Mouse (Mus musculus) heart, postnatal 10 days (tissue): ENCODE data around the gene Ttll12. TPM values are rescaled to one million over a fixed set of nuclear protein-coding genes. Genes with fewer than 3 reads are reported as not detected.

Source experiments
- DNase-seq, 2 experiments: peaks; one replicate each; pipeline ENCODE4 v3.0.0; 2021
- intact Hi-C: fragments of 180-260 bp; cut with DNase I; formaldehyde crosslinking; loops from one replicate; pipeline ENCODE4 v1.15.1; 2025
- total RNA-seq, 2 experiments: library from RNA; stranded (reverse); gene quantifications; 2 replicates each; pipeline ENCODE4 v1.2.3; 2021

The Ttll12 gene
- total RNA-seq, 2 experiments from 2014 or later: 6.4 to 9.0 TPM

DNA sequence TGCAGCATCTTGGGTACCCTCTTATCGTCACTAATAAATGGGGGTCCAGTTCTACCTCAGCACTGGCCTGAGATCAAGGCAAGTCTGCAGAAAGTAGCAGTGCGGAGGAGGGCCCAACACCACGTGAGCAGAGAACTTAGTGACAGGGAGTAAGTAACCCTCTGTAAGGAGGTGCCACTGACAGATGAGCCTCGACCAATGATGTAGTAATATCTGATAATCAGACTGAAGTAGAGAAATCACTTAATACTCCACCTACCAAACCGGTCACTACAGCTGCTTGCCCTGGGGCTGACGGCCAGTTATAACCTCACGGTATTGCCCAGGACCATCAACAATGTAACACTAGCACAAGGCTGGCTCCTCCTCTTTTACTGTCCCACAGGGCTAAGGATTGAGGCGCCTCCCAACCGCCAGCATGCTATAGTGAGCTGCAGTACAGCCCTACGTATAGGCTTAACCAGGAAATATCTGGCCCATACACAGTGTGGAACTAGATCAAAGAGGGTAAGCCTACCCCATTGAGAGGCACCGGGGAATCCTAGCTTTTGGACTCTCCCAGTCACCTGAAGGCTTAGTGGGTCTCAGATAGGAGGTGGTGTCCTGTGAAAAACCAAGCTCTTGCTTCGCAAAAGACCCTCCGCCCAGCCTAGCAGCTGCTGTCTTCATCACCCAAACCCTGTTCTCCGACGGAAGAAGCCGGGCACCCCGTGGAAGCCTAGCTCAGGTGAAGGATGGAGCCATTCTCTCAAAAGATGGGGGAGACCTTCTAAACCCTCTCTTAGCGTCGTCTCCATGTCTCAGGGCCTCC, 1.1 kb downstream of the Ttll12 start:
- DNase-seq: no peak
- intact Hi-C loops: loop anchor here (5.0 kb wide), 1 partner anchor 212 kb away; no protein-coding TSS in a partner anchor

DNA sequence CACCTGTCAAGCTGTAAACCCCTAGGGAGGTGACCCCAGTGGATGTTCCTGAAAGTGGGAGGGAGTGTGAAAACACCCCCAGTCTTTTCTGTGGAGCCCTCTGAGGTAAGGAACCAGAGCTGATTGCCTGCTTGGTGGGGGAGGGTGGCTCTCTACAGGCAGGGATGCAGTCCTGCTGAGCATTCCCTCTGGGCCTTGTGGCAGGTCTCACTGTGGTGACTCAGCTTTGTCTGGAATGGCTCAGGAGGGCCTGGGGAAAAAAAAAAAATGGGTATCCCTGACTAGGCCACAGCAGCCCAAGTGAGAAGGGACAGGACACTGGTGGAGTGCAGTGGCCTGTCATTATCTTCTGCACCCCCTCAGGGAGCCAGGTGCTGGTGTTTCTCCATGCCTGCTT, 1.8 kb downstream of the Ttll12 start:
- intact Hi-C loops: loop anchor here (5.0 kb wide), 1 partner anchor 211 kb away; no protein-coding TSS in a partner anchor
- DNase-seq: no peak

DNA sequence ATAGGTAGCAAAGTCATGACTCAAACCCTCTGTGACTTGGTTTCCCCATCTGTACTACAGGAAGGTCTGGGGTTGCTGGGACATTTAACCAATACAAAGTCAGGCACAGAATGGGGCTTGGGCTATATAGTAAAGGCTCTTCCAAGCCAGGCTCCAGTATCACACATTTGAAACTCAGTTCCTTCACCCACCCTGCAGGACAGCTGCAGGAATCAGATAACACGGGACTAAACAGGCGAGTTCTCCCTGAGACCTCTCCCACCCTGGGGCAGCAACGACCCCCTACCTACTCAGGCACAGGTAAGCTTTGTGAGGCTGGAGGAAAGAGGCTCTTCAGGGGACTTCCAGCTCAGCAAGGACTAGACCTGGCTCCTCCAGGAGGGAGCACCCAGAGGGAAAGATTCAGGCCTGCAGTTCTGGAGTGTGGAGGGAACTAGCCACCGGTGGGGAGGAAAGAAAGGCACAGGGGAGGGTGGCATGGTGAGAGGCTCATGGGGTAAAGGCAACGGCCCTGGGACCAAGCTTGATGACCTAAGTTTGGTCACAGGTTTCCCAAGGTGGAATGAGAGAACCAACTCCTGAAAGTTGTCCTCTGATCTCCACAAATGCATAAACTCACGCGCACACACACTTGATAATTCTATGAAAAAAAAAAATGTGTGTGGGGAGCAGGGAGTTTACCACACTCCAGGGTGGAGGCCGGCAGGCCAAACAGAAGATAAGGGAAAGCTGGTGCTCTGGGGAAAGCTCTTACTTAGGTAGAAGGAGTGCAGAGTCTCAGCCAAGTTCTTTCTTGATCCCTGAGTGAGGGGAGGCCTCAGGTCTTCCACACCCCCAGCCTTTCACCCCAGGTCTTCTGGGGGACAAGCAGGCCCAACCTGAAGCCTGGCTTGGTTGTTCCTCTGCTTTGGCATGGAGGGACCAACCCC, 2.4 kb downstream of the Ttll12 start:
- DNase-seq: no peak

DNA sequence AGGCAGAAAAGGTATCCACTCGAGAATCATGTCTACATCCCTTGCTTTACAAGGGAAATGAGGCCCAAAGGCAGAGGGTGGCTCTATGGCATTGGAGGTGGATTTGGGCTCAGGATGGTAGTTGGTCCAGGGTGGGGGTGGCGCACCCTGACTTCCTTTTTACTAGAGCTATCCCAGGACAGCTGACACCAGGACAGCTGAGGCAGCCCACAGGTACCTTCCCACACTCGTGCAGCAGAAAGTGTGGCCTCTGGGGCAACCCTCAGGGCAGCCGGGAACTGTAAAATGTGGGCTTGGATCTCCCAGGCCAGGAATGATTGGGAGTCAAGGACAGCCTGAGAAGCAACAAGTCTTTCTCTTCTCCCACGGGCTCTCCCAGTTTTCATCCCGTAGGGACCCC, 3.2 kb downstream of the Ttll12 start:
- intact Hi-C loops: loop anchor here (5.0 kb wide), 1 partner anchor 209 kb away; no protein-coding TSS in a partner anchor
- no peak for DNase-seq

More for the DNA sequence above, 2.4 kb downstream of the Ttll12 start:
- intact Hi-C loops: loop anchor here (5.0 kb wide), 1 partner anchor 210 kb away; no protein-coding TSS in a partner anchor

DNA sequence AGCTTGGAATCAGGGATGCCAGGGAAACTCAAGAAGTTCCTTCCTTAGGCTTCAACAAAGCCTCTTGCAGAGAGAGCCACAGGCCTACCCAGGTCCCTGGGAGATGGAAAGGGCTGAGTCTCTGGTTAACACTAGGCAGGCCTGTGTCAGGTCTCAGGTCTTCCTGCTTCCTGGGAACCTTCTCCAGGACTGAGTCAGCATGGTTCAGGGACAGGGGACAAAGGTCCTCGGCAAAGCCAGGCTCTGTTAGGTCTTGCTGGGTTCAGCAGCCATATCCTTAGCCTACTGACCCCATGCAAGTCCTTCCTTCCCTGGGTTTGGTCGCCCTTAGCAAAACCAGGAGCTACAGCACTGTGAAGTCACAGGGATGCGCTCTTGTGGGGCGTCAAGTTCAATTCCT, 4.1 kb downstream of the Ttll12 start:
- intact Hi-C loops: loop anchor here (5.0 kb wide), 1 partner anchor 209 kb away; no protein-coding TSS in a partner anchor
- DNase-seq: no peak

DNA sequence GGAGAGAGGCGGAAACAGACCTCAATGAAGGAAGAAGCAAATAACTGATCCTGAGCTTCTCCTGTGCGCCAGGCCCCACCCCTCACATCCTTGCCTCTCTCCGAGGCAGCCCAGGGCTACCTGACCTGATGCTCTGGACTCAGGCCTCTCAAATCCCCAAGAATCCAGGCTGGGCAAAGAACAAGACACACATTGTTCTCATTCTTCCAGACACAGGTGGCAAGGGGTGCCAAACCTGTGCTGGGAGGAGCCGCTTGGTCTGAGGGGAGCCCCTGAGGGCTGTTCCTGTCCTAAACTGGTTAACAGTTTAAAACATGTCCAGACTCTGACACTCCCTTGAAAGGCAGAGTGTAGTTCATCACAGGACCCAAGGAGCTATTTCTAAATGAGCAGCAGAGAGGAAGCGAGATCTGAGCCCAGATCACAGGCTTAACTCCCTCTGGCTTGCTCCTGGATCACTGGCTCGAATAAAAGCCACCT, 10.2 kb downstream of the Ttll12 start:
- DNase-seq: no peak
- intact Hi-C loops: no loop called here

DNA sequence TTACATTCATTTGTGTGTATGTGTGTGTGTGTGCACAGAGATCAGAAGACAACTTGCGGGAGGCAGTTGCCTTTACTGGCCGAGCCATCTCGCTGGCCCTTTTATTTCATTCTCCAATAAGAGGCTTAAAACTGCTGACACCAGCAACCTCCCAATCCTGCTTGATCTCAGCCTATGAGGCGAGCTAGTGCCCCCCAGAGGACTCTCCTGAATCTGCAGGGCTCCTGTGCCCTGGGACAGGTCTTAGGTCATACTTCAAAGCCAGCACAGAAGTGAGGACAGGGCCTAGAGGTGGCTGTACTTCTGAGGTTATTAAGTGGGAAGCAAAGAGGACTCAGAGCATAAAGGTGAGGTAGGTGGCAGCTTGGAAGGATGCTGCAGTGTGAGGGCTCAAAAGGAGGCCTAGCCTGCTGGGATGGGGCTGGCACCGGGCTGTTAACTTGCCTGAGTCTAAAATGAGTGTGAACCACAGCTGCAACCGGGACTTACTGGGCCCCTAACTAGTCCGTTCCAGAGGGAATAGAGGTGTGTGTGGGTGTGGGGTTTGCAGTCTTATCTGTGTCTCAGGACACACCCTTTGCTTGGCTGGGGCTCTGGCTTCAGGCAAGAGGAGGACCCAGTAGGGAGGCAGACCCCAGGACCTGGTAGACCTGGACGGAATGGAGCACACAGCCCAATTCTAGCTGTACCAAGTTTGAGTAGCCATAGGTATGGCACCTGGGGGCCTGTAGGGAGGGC, 11.4 kb downstream of the Ttll12 start:
- intact Hi-C loops: no loop called here
- DNase-seq: peak; percentile 53 to 76

DNA sequence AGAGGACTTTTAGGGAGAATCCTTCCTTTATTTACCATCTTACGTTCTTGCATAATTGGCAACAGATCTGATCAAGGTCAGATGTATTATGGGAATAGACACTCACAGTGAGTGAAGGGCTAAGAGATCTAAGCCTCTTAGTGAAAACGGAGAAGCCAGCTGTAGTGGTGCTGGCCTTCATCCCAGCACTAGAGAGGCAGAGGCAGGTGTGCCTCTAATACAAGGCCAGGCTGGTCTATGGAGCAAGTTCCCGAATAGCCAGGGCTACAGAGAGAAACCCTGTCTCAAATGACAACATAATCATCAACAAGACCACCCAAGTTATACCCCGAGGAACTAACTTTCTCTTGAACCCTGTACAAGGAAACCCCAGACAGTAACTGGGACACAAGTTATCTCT, 12.0 kb downstream of the Ttll12 start:
- intact Hi-C loops: no loop called here
- no peak for DNase-seq

DNA sequence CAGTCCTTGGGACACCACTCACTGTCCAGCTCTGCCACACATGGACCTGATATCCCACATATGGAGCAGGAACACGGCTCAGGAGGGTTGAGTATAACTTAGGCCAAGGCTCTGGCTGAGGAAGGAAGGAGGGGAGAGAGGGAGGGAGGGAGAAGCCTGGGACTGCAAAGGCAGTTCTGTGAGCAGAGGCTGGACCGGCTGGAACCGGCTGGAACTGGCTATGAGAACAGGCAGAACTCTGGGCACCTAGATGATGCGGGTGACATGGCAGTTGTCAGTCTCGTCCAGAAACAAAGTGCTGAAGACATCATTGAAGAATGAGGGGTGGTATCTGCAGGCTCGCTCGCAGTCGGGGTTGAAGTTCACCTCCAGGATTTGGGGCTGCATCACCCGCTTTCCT, 18.3 kb downstream of the Ttll12 start:
- DNase-seq: no peak
- intact Hi-C loops: no loop called here

DNA sequence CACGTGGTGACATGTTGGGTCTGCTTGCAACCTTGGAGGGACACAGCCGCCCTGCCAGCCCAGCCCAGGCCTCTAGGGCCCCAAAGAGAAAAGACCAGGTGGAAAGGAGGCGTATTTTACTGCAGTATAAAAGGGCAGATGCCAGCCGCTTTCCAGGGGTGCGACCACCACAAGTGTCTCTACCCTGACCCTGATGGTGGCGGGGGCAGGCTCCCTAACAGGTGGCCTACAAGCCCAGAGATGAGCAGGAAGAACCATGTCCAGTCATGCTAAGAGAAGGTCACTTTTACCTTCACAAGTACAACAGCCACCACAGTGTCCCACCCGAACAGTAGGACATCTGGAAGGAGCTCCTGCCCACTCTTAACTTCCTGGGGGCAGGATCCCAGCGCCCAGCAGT, 19.4 kb downstream of the Ttll12 start:
- intact Hi-C loops: no loop called here

DNA sequence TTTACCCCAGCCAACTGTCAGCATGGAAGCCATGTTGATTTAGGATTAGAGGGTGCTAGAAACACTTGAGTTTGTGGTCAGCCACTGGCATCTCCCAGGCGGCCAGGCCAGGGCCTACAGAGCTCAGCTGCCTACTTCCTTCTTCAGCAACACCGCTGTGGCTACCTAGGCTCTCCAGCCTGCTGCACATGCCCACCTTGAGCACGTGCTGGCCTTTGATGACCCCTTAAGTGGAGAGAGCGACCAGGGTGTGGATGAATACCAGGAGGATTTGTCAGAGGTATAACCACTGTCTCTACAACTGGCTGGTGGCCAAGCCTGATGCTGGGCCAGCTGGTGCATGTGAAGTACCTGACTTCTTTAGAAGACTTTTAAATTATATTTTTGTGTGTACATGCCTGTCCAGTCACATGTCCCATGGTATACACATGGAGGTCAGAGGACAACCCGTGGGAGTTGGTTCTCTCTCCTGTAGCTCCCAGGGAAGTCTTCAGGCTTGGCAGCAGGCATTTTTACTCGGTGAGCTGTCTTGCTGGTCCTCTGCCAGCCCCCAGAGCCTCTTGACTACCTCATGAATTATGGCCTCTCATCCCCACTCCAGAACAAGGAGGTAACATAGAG, 20.1 kb downstream of the Ttll12 start:
- intact Hi-C loops: no loop called here
- no peak for DNase-seq

More for the DNA sequence above, 19.4 kb downstream of the Ttll12 start:
- DNase-seq: no peak

DNA sequence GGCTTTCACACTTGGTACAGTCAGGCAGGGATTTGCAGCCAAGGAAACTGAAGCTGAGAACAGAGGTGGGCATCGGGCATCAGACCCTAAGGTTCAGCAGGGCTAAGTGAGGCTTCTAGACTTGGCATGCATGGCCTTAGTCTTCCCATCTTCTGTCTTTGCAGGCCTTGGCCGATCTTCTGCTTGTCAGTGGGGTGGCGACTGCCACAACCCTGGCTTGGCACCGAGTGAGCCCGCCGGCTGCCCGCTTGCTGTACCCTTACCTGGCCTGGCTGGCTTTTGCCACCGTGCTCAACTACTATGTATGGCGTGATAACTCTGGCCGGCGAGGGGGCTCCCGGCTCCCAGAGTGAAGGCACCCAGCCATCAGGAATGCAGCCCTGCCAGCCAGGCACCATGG, 21.4 kb downstream of the Ttll12 start:
- DNase-seq: no peak
- intact Hi-C loops: no loop called here

DNA sequence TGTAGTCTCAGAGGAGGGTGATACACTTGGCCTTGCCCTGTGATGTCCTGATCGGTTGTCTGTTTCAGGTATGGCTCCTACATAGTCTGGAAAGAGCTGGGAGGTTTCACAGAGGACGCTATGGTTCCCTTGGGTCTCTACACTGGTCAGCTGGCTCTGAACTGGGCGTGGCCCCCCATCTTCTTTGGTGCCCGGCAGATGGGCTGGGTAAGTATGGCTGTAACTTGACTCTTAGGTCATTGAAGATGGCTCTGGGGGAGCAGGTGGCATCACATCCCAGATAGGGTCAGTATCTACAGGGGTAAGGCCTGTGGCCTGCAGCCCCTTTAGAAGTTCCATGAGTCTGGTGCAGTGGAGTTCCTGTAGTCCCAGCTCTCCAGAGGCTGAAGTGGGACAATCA, 22.8 kb downstream of the Ttll12 start:
- intact Hi-C loops: no loop called here
- DNase-seq: no peak

DNA sequence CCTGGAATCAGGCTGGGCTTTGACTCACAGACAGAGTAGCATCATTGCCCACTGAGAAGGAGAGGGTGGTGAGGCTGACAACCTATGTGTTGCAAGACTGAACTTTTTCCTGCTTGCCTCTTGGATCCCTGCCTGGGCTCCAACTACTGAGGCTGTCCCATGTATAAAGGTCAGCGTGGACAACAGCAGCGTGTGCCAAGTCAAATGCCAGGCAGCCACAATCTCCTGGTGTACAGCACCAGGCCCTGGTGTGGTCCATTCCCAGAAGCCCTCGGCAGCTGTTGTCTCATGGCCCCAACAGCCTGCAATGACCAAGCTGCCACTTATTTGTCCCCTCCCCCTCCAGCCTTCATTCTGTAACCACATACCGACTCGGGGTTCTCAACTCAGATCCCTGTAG, 23.3 kb downstream of the Ttll12 start:
- intact Hi-C loops: no loop called here
- DNase-seq: no peak

DNA sequence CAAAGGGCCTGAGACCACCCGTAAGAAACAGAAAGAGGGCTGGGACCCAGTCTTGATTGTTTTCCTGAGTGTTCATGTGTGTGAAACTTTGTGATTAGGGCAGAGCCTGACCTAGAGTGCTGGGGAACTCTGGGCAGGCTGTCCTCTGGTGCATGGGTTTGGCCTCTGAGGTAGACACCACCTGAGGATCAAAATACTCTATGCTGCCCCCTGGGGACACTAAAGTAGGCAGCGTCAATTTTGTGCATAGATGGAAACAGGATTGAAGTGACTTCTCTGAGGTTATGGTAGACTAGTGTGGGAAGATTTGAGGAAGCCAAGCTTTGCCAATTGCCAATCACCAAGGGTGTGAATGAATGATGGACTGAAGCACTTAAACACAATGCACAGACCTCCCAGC, 24.3 kb downstream of the Ttll12 start:
- DNase-seq: no peak
- intact Hi-C loops: no loop called here

DNA sequence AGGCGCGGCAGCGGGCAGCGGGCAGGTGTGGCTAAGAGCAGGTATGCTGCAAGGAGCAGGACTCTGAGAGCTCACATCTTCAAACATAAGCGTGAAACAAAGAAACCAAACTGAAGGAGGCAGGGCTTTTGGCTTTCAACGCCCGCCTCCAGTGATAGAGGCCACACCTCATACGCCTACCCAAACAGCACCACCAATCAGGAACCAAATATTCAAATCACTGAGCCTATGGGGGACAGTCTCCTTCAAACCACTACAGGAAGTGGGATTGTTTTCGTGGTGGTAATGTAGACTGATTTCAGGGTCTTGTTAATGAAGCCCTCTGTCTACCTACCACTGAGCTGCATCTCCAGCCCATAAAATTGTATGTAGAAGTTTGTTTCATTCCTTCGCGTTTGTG, 25.3 kb downstream of the Ttll12 start:
- DNase-seq: no peak
- intact Hi-C loops: no loop called here

DNA sequence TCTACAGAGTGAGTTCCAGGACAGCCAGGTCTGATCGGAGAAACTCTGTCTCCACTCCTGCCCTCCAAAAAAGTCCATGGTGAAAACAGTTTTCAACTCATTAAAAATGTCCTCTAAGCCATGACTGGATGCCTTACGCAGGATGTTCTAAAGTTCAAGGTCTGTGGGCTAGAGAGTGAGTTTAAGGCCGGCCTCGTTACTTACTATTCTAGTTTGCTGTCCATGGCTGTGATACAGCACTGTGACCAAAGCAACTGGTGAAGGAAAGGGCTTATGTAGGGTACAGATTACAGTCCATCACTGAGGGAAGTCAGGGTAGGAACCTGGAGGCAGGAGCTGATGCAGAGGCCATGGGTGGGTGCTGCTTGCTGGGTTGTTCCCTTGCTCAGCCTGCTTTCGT, 26.4 kb downstream of the Ttll12 start:
- intact Hi-C loops: no loop called here
- no peak for DNase-seq

DNA sequence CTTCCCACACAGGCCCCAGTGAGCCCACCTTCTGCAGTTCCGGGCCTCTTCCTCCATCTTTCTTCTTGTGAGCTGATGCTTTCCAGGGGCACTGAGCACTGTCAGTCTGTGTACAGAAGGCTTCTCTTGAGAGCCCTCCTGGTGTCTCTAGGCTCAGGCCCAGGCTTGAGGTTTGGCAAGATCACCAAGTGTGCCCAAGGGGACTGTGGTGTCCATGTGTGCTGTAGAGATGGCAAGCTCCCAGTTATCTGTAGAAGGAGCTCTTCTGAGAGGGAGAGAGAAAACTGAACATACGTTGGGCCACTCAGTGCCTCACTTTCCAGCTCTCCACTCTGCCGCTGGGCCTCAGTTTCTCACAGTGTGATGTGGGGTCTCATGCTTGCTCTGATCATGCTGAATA, 27.2 kb downstream of the Ttll12 start:
- intact Hi-C loops: no loop called here
- no peak for DNase-seq

DNA sequence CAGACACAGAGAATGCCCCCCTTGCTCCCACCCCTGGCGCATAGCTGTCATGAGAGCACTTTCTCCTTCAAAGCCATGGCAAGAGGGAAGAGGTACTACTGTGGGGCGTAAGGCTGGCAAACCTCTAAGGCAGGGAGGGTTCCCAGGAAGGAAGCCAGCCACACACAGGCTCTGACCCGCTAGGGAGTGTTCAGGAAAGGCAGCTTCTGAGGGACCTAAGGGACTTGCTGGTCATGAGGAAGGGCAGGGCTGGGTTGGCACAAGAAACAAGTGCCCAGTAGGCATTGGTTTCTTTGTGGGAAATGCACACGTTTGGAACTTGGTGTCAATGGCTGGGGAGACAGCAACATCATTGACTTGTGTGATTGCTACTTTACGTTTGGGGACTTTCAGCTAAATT, 29.0 kb downstream of the Ttll12 start:
- intact Hi-C loops: no loop called here
- no peak for DNase-seq

DNA sequence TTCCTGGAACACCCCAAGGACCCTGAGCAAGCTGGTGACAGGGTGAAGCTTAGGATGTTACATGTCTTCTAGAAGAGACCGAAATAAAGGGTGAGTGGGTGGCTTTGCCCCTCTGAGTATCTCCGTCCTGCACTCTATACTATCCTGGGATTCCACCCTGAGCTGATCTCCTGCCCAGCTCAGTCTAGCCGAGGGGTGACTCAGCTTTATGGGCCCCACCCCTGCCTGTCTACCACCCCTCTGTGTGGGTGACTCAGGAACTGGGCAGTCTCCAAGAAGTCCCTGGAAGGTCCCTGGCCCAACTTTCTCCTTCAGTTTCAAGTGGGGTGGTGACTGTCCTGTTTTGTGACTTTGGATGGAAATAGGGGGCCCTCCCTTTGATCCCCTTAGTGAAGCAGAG, 29.5 kb downstream of the Ttll12 start:
- peak; percentile 41 to 47 for DNase-seq
- intact Hi-C loops: no loop called here
